Mouse (Mus musculus): ENCODE results near the gene Dusp22.

GRCm38 (mm10) chr13:30716611-30717010, 56.8 kb downstream of the Dusp22 start:
- no peak for TF ChIP-seq CTCF (IDR thresholded peaks at IDR 0.05)
- TF ChIP-seq EP300 (IDR thresholded peaks at IDR 0.05; ENCODE audit: insufficient read depth, low read depth, low read length): no peak
- TF ChIP-seq POLR2A (IDR thresholded peaks at IDR 0.05; ENCODE audit: insufficient read depth, low read depth, low read length): no peak
